Comparison of ENCODE assay signal across 20 mouse cellular contexts in genomic region chr2:100977202-100977601, GRCm38 (mm10).
A peak's percentile ranks its signal among the peaks of the same experiment; 100 is the strongest.
DNase-seq lines count a peak whose midpoint lies in the region; ATAC-seq and TF ChIP-seq lines count a peak whose summit lies in the region.
"Had no signal": no experiment of that assay in that cellular context is flagged by ENCODE, and none has a peak within 500 bp of the region (broad histone marks: within the 10 kb centered on the region; RNA-seq: fewer than 3 reads in every experiment).

No protein-coding gene starts in this region.

- no peaks in the 10 kb centered on the region for H3K9me3 ChIP-seq in kidney, embryonic 14.5 days (ENCODE audit: control insufficient read depth, low read length)
- H3K9me3 ChIP-seq in kidney, embryonic 16.5 days (ENCODE audit: low read length), result no peaks in the 10 kb centered on the region
- no peaks in the 10 kb centered on the region for H3K9me3 ChIP-seq in intestine, embryonic 16.5 days (ENCODE audit: control insufficient read depth, low read length)
- H3K9me3 ChIP-seq: embryonic facial prominence, embryonic 10.5 days; embryonic facial prominence, embryonic 12.5 days; forebrain, embryonic 13.5 days; forebrain, embryonic 15.5 days had no signal

- H3K27me3 ChIP-seq in kidney, adult 2 months (replicated peaks; ENCODE audit: control insufficient read depth, insufficient read depth, low read length), result no peaks in the 10 kb centered on the region
- no peaks in the 10 kb centered on the region for H3K27me3 ChIP-seq in kidney, embryonic 14.5 days (ENCODE audit: control insufficient read depth, insufficient read depth, low read length)
- H3K27me3 ChIP-seq in kidney, embryonic 16.5 days (ENCODE audit: insufficient read depth, low read length), result no peaks in the 10 kb centered on the region
- no peaks in the 10 kb centered on the region for H3K27me3 ChIP-seq in intestine, embryonic 16.5 days (replicated peaks; ENCODE audit: control insufficient read depth, insufficient read depth, low read length)
- H3K27me3 ChIP-seq: embryonic facial prominence, embryonic 12.5 days; forebrain, embryonic 13.5 days; forebrain, embryonic 15.5 days had no signal

- H3K4me3 ChIP-seq in kidney, adult 2 months (ENCODE audit: insufficient read depth, low read depth, low read length), result no peak overlapping the region
- no peak overlapping the region for H3K4me3 ChIP-seq in kidney, embryonic 14.5 days (ENCODE audit: low read length)
- H3K4me3 ChIP-seq in kidney, embryonic 16.5 days (ENCODE audit: low read length), result no peak overlapping the region
- H3K4me3 ChIP-seq in intestine, embryonic 16.5 days (ENCODE audit: low read length), result no peak overlapping the region
- H3K4me3 ChIP-seq: embryonic facial prominence, embryonic 10.5 days; embryonic facial prominence, embryonic 12.5 days; forebrain, embryonic 13.5 days; forebrain, embryonic 15.5 days had no signal

- peak; percentile 64; the same call in 1 of the 2 replicates for ATAC-seq in kidney, embryonic 14.5 days (ENCODE audit: low FRiP score, low TSS enrichment)
- ATAC-seq in kidney, embryonic 16.5 days (ENCODE audit: low FRiP score, low TSS enrichment), result peak; percentile 88
- ATAC-seq in intestine, embryonic 16.5 days, result peak; percentile 87
- ATAC-seq: forebrain, embryonic 13.5 days; forebrain, embryonic 15.5 days had no signal

- no peak overlapping the region for H3K4me2 ChIP-seq in kidney, embryonic 14.5 days (replicated peaks; ENCODE audit: low read depth, low read length)
- no peak overlapping the region for H3K4me2 ChIP-seq in kidney, embryonic 16.5 days (replicated peaks; ENCODE audit: low read depth, low read length)
- no peak overlapping the region for H3K4me2 ChIP-seq in intestine, embryonic 16.5 days (ENCODE audit: low read depth, low read length)
- H3K4me2 ChIP-seq: embryonic facial prominence, embryonic 12.5 days; forebrain, embryonic 13.5 days; forebrain, embryonic 15.5 days had no signal

- peak; percentile 5 for DNase-seq in kidney, adult 2 months
- no peak for DNase-seq in kidney, postnatal 10 days
- no peak for DNase-seq in kidney, postnatal 25 days
- no peak for DNase-seq in kidney, adult 18-20 months
- no peak for DNase-seq in cerebellum, postnatal 10 days
- DNase-seq: adrenal gland, adult 2 months; adrenal gland, postnatal 10 days; adrenal gland, postnatal 25 days; cerebellum, adult 11 months; cerebellum, adult 18-20 months; cerebellum, adult 8-10 months; cerebellum, adult 9-11 months; cerebellum, postnatal 25 days had no signal

- H3K4me1 ChIP-seq in kidney, adult 2 months (ENCODE audit: control insufficient read depth, insufficient read depth, low read length), result no peaks in the 10 kb centered on the region
- H3K4me1 ChIP-seq in kidney, embryonic 14.5 days (ENCODE audit: control insufficient read depth, insufficient read depth, low read length), result no peaks in the 10 kb centered on the region
- H3K4me1 ChIP-seq in kidney, embryonic 16.5 days (ENCODE audit: insufficient read depth, low read length), result no peaks in the 10 kb centered on the region
- no peaks in the 10 kb centered on the region for H3K4me1 ChIP-seq in intestine, embryonic 16.5 days (ENCODE audit: control insufficient read depth, insufficient read depth, low read length)
- H3K4me1 ChIP-seq: embryonic facial prominence, embryonic 10.5 days; embryonic facial prominence, embryonic 12.5 days; forebrain, embryonic 13.5 days; forebrain, embryonic 15.5 days had no signal

- TF ChIP-seq POLR2A in kidney, adult 2 months (IDR thresholded peaks at IDR 0.05; ENCODE audit: low read depth, low read length), result no peak

- H3K36me3 ChIP-seq in kidney, adult 2 months (ENCODE audit: control insufficient read depth, insufficient read depth, low read length), result no peaks in the 10 kb centered on the region
- no peaks in the 10 kb centered on the region for H3K36me3 ChIP-seq in kidney, embryonic 14.5 days (ENCODE audit: control insufficient read depth, insufficient read depth, low read length)
- H3K36me3 ChIP-seq in kidney, embryonic 16.5 days (ENCODE audit: insufficient read depth, low read length), result no peaks in the 10 kb centered on the region
- no peaks in the 10 kb centered on the region for H3K36me3 ChIP-seq in intestine, embryonic 16.5 days (ENCODE audit: control insufficient read depth, insufficient read depth, low read length)
- H3K36me3 ChIP-seq: embryonic facial prominence, embryonic 10.5 days; embryonic facial prominence, embryonic 12.5 days; forebrain, embryonic 15.5 days had no signal

- no peak for TF ChIP-seq CTCF in kidney, adult 2 months (conservative IDR thresholded peaks at IDR 0.05; ENCODE audit: insufficient read depth, insufficient read length, low read depth, low read length)

- no peak overlapping the region for H3K9ac ChIP-seq in kidney, embryonic 14.5 days (ENCODE audit: low read depth, low read length)
- H3K9ac ChIP-seq in kidney, embryonic 16.5 days (replicated peaks; ENCODE audit: low read length), result no peak overlapping the region
- no peak overlapping the region for H3K9ac ChIP-seq in intestine, embryonic 16.5 days (ENCODE audit: low read depth, low read length)
- H3K9ac ChIP-seq: embryonic facial prominence, embryonic 12.5 days; forebrain, embryonic 13.5 days; forebrain, embryonic 15.5 days had no signal

- H3K27ac ChIP-seq in kidney, adult 2 months (ENCODE audit: insufficient read depth, low read depth, low read length), result no peak overlapping the region
- no peak overlapping the region for H3K27ac ChIP-seq in kidney, embryonic 14.5 days (ENCODE audit: low read depth, low read length)
- no peak overlapping the region for H3K27ac ChIP-seq in kidney, embryonic 16.5 days (ENCODE audit: low read length)
- no peak overlapping the region for H3K27ac ChIP-seq in intestine, embryonic 16.5 days (ENCODE audit: low read length)
- H3K27ac ChIP-seq: embryonic facial prominence, embryonic 10.5 days; embryonic facial prominence, embryonic 12.5 days; forebrain, embryonic 13.5 days; forebrain, embryonic 15.5 days had no signal
